Mouse (Mus musculus): ENCODE results near the gene Crxos. TPM values are rescaled to one million over a fixed set of nuclear protein-coding genes. Genes with fewer than 3 reads are reported as not detected.
A peak's percentile ranks its signal among the peaks of the same experiment; 100 is the strongest.

The Crxos gene
- polyA plus RNA-seq, 1 experiment from 2014 or later, result 0.56 TPM

- Histone ChIP-seq H3K27me3 (ENCODE audit: control insufficient read depth, insufficient read depth, low read length) (no peaks in the 10 kb centered on the region), H3K9ac (ENCODE audit: low read length) (peak overlapping the region; percentile 35; the same call in 1 of the 2 replicates), H3K27ac (ENCODE audit: low read depth, low read length) (no peak overlapping the region), H3K36me3 (ENCODE audit: control insufficient read depth, insufficient read depth, low read length) (peaks cover 4% of the 10 kb centered on the region), H3K4me1 (ENCODE audit: control insufficient read depth, insufficient read depth, low read length) (peaks cover 12% of the 10 kb centered on the region), H3K9me3 (ENCODE audit: control insufficient read depth, low read length) (no peaks in the 10 kb centered on the region), H3K4me3 (ENCODE audit: low read depth, low read length) (no peak overlapping the region), H3K4me2 (ENCODE audit: low read depth) (peak overlapping the region; percentile 34)
- ATAC-seq (ENCODE audit: insufficient read depth, low FRiP score, low TSS enrichment) (peak; percentile 2; the same call in 1 of the 2 replicates), DNase-seq (ENCODE audit: low spot score) (peak; percentile 78)
- WGBS, result 5% methylated on average over 23 of the region's 23 CpGs
Observed at GRCm38 (mm10) chr7:15948381-15948941, 66.0 kb downstream of the Crxos start.

- no peak overlapping the region for H3K9ac ChIP-seq (ENCODE audit: low read length)
- H3K4me3 ChIP-seq (ENCODE audit: low read depth, low read length), result no peak overlapping the region
- 84% methylated on average over 7 of the region's 7 CpGs for WGBS
- no peak overlapping the region for H3K4me2 ChIP-seq (ENCODE audit: low read depth)
- H3K27me3 ChIP-seq (ENCODE audit: control insufficient read depth, insufficient read depth, low read length), result no peaks in the 10 kb centered on the region
- ATAC-seq (ENCODE audit: insufficient read depth, low FRiP score, low TSS enrichment) (no peak), DNase-seq (ENCODE audit: low spot score) (no peak)
- H3K4me1 ChIP-seq (ENCODE audit: control insufficient read depth, insufficient read depth, low read length), result peaks cover 9% of the 10 kb centered on the region
- no peaks in the 10 kb centered on the region for H3K36me3 ChIP-seq (ENCODE audit: control insufficient read depth, insufficient read depth, low read length)
- no peaks in the 10 kb centered on the region for H3K9me3 ChIP-seq (ENCODE audit: control insufficient read depth, low read length)
- H3K27ac ChIP-seq (ENCODE audit: low read depth, low read length), result no peak overlapping the region
Observed at GRCm38 (mm10) chr7:15949216-15949790, 66.9 kb downstream of the Crxos start.

DNA sequence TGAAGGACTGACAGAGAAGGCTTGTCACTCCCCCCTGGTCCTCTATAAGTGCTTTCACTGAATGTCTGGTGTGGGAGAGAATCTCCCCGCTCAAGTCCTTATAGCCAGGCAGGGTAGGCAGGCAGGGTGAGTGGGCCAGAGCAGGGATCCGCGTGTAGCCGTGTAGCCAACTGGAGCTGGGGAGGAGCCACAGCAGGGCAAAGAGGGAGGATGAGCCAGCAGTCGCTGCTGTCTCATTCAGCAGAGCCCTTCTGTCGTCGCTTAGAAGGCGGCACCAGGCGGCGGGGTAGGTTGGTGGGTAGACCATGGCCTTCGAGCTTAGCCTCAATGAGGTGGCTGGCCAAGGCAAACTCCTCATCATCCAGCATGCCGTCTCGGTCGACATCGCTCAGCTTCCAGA is 67.6 kb downstream of the Crxos start:
- WGBS, result 87% methylated on average over 15 of the region's 15 CpGs
- no peaks in the 10 kb centered on the region for H3K27me3 ChIP-seq (ENCODE audit: control insufficient read depth, insufficient read depth, low read length)
- H3K4me1 ChIP-seq (ENCODE audit: control insufficient read depth, insufficient read depth, low read length), result peaks cover 3% of the 10 kb centered on the region
- H3K4me3 ChIP-seq (ENCODE audit: low read depth, low read length), result no peak overlapping the region
- no peak overlapping the region for H3K9ac ChIP-seq (ENCODE audit: low read length)
- no peaks in the 10 kb centered on the region for H3K36me3 ChIP-seq (ENCODE audit: control insufficient read depth, insufficient read depth, low read length)
- no peak overlapping the region for H3K4me2 ChIP-seq (ENCODE audit: low read depth)
- no peak for ATAC-seq (ENCODE audit: insufficient read depth, low FRiP score, low TSS enrichment)
- no peaks in the 10 kb centered on the region for H3K9me3 ChIP-seq (ENCODE audit: control insufficient read depth, low read length)
- no peak for DNase-seq (ENCODE audit: low spot score)
- H3K27ac ChIP-seq (ENCODE audit: low read depth, low read length), result no peak overlapping the region

- 76% methylated on average over 3 of the region's 3 CpGs for WGBS
- H3K4me3 ChIP-seq (ENCODE audit: low read depth, low read length), result no peak overlapping the region
- no peaks in the 10 kb centered on the region for H3K27me3 ChIP-seq (ENCODE audit: control insufficient read depth, insufficient read depth, low read length)
- H3K9ac ChIP-seq (ENCODE audit: low read length), result no peak overlapping the region
- H3K9me3 ChIP-seq (ENCODE audit: control insufficient read depth, low read length), result no peaks in the 10 kb centered on the region
- ATAC-seq (ENCODE audit: insufficient read depth, low FRiP score, low TSS enrichment) (no peak), DNase-seq (ENCODE audit: low spot score) (no peak)
- no peaks in the 10 kb centered on the region for H3K36me3 ChIP-seq (ENCODE audit: control insufficient read depth, insufficient read depth, low read length)
- H3K4me2 ChIP-seq (ENCODE audit: low read depth), result no peak overlapping the region
- no peak overlapping the region for H3K27ac ChIP-seq (ENCODE audit: low read depth, low read length)
- no peaks in the 10 kb centered on the region for H3K4me1 ChIP-seq (ENCODE audit: control insufficient read depth, insufficient read depth, low read length)
Observed at GRCm38 (mm10) chr7:15952416-15952815, 70.0 kb downstream of the Crxos start.

Other genes with a start within 250 kb of the Crxos start
- not detected in 2 replicates for gene Obox3, start 242.7 kb upstream of the Crxos start, polyA plus RNA-seq (2014; fragmentation: Nextera tagmentation; extraction: Ambion mirVana)
- not detected in 2 replicates for gene Obox5, start 132.5 kb upstream of the Crxos start, polyA plus RNA-seq (2014; fragmentation: Nextera tagmentation; extraction: Ambion mirVana)
- not detected in 2 replicates for gene Obox6, start 42.9 kb upstream of the Crxos start, polyA plus RNA-seq (2014; fragmentation: Nextera tagmentation; extraction: Ambion mirVana)
- not detected in 2 replicates for gene Crx, start 2.6 kb upstream of the Crxos start, polyA plus RNA-seq (2014; fragmentation: Nextera tagmentation; extraction: Ambion mirVana)
- 917 and 923 TPM in 2 replicates for gene Selenow, start 39.8 kb downstream of the Crxos start, polyA plus RNA-seq (2014; fragmentation: Nextera tagmentation; extraction: Ambion mirVana)
- gene Nop53, start 63.5 kb downstream of the Crxos start, polyA plus RNA-seq (2014; fragmentation: Nextera tagmentation; extraction: Ambion mirVana), result 176 and 182 TPM in 2 replicates
- gene Ehd2, start 85.0 kb downstream of the Crxos start, polyA plus RNA-seq (2014; fragmentation: Nextera tagmentation; extraction: Ambion mirVana), result 11.2 and 11.3 TPM in 2 replicates
- 7.5 and 8.7 TPM in 2 replicates for gene Bicra, start 165.3 kb downstream of the Crxos start, polyA plus RNA-seq (2014; fragmentation: Nextera tagmentation; extraction: Ambion mirVana)
- gene Zfp541, start 179.2 kb downstream of the Crxos start, polyA plus RNA-seq (2014; fragmentation: Nextera tagmentation; extraction: Ambion mirVana), result 0.08 TPM in 1 of 2 replicates, not detected in the other
- 175 and 184 TPM in 2 replicates for gene Napa, start 215.8 kb downstream of the Crxos start, polyA plus RNA-seq (2014; fragmentation: Nextera tagmentation; extraction: Ambion mirVana)
- gene Kptn, start 237.3 kb downstream of the Crxos start, polyA plus RNA-seq (2014; fragmentation: Nextera tagmentation; extraction: Ambion mirVana), result 21.1 and 22.8 TPM in 2 replicates
- 0.95 and 1.0 TPM in 2 replicates for gene Slc8a2, start 247.2 kb downstream of the Crxos start, polyA plus RNA-seq (2014; fragmentation: Nextera tagmentation; extraction: Ambion mirVana)

Measured in neural tube, embryonic 11.5 days (tissue).